Mouse (Mus musculus): Measurements from ENCODE around the gene St6galnac4. TPM values are rescaled to one million over a fixed set of nuclear protein-coding genes. Genes with fewer than 3 reads are reported as not detected.

St6galnac4 gene
- total RNA-seq (2014; rRNA removed): 0.74 and 1.2 TPM in 2 replicates
- polyA plus RNA-seq (2012; rRNA removed): 2.2 and 2.5 TPM in 2 replicates

DNA sequence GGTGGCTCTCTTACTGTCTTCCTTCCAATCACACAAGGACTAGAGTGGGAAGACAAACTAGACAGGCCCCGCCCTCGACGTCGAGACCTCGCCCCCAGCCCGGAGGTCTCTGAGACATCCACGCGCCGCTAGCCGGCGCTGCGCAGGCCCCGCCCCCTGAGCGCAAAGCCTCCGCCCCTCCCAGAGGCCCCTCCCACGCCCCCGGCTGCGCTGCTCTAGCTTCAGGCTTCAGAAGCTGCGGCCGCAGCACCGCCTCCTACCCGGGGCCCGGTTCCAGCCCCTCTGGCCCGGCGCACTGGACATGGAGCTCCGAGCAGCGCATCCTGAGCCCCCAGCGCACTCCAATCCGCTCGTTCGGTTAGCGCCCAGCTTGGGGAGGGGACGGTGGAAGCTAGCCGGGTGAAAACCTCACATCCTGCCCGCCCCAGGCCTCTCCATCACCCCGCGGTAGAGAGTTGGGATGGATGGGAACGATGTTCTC, at the start of gene St6galnac4:
TSS of gene St6galnac4 (plus strand) at position 225 of the 481 bp plus-strand sequence.
- peaks cover 13% of the 10 kb centered on the region for H3K4me1 ChIP-seq (ENCODE audit: control insufficient read depth, insufficient read depth, low read length)

GRCm38 (mm10) chr2:32537360-32537905, 49.5 kb upstream of the St6galnac4 start:
- Histone ChIP-seq H3K27me3 (ENCODE audit: control insufficient read depth, insufficient read depth, low read length) (no peaks in the 10 kb centered on the region), H3K4me3 (ENCODE audit: insufficient read depth, low read depth, low read length) (peak overlapping the region; percentile 87), H3K4me1 (ENCODE audit: control insufficient read depth, insufficient read depth, low read length) (peaks cover 20% of the 10 kb centered on the region), H3K36me3 (ENCODE audit: control insufficient read depth, insufficient read depth, low read length) (no peaks in the 10 kb centered on the region), H3K79me2 (ENCODE audit: control insufficient read depth, insufficient read depth, low read length) (peaks cover 43% of the 10 kb centered on the region), H3K9ac (ENCODE audit: low read depth, low read length) (peak overlapping the region; percentile 96), H3K27ac (replicated peaks; ENCODE audit: insufficient read depth, low read depth, low read length) (peak overlapping the region; percentile 94)
- 0 out of 2 replicates have a peak, but pooled peaks have one; percentile 1 for TF ChIP-seq CTCF (IDR thresholded peaks at IDR 0.05; ENCODE audit: low read depth, low read length)
- no peak for TF ChIP-seq POLR2A (IDR thresholded peaks at IDR 0.05; ENCODE audit: extremely low read depth, insufficient read depth, low read length)
- 9% methylated on average over 9 of the region's 9 CpGs for WGBS
- peak; percentile 84 for DNase-seq (ENCODE audit: extremely low read depth, low read depth, low spot score)

More for the DNA sequence above, at the start of gene St6galnac4:
- no peaks in the 10 kb centered on the region for H3K36me3 ChIP-seq (ENCODE audit: control insufficient read depth, insufficient read depth, low read length)
- peak within 1 kb of the TSS; percentile 72 for H3K4me3 ChIP-seq (ENCODE audit: insufficient read depth, low read depth, low read length)
- H3K27ac ChIP-seq (replicated peaks; ENCODE audit: insufficient read depth, low read depth, low read length): no peak within 1 kb of the TSS
- no peaks in the 10 kb centered on the region for H3K79me2 ChIP-seq (ENCODE audit: control insufficient read depth, insufficient read depth, low read length)
- H3K9ac ChIP-seq (ENCODE audit: low read depth, low read length): peak within 1 kb of the TSS; percentile 70
- no peaks in the 10 kb centered on the region for H3K27me3 ChIP-seq (ENCODE audit: control insufficient read depth, insufficient read depth, low read length)
- DNase-seq (ENCODE audit: extremely low read depth, low read depth, low spot score): peak; percentile 53
- WGBS: 4% methylated on average over 38 of the region's 38 CpGs
- TF ChIP-seq CTCF (IDR thresholded peaks at IDR 0.05; ENCODE audit: low read depth, low read length) (peak; percentile 41; the same call in 1 of the 2 replicates), POLR2A (IDR thresholded peaks at IDR 0.05; ENCODE audit: extremely low read depth, insufficient read depth, low read length) (peak; percentile 40; the same call in 1 of the 2 replicates)

GRCm38 (mm10) chr2:32537941-32538340, 49.0 kb upstream of the St6galnac4 start:
- Histone ChIP-seq H3K79me2 (ENCODE audit: control insufficient read depth, insufficient read depth, low read length) (peaks cover 47% of the 10 kb centered on the region), H3K27ac (replicated peaks; ENCODE audit: insufficient read depth, low read depth, low read length) (no peak overlapping the region), H3K4me1 (ENCODE audit: control insufficient read depth, insufficient read depth, low read length) (peaks cover 20% of the 10 kb centered on the region), H3K36me3 (ENCODE audit: control insufficient read depth, insufficient read depth, low read length) (no peaks in the 10 kb centered on the region), H3K9ac (ENCODE audit: low read depth, low read length) (peak overlapping the region; percentile 96; the same call in 1 of the 2 replicates), H3K27me3 (ENCODE audit: control insufficient read depth, insufficient read depth, low read length) (no peaks in the 10 kb centered on the region), H3K4me3 (ENCODE audit: insufficient read depth, low read depth, low read length) (no peak overlapping the region)
- peak; percentile 54 for DNase-seq (ENCODE audit: extremely low read depth, low read depth, low spot score)
- 52% methylated on average over 5 of the region's 5 CpGs for WGBS
- TF ChIP-seq POLR2A (IDR thresholded peaks at IDR 0.05; ENCODE audit: extremely low read depth, insufficient read depth, low read length) (no peak), CTCF (IDR thresholded peaks at IDR 0.05; ENCODE audit: low read depth, low read length) (no peak)

DNA sequence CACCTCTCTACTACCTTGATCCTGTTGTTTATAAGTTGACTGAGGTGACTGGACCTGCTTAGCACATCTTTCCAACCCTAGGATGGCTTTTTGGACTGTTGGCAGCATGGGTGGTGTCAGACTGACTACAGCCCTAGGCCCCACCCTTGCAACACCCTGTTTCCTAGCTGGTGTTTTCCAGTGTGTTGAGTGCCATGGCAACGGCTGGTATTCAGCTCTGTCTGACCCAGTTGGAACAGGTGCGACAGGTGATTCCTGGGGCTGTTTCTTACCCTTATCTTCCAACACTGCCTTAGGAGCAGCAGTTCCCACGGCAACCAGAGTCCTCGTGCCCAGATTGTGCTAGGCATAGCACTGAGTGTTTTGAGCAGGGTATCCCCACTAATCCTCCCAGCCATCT, 48.4 kb upstream of the St6galnac4 start:
- Histone ChIP-seq H3K4me1 (ENCODE audit: control insufficient read depth, insufficient read depth, low read length) (peaks cover 20% of the 10 kb centered on the region), H3K27ac (replicated peaks; ENCODE audit: insufficient read depth, low read depth, low read length) (no peak overlapping the region), H3K79me2 (ENCODE audit: control insufficient read depth, insufficient read depth, low read length) (peaks cover 52% of the 10 kb centered on the region), H3K4me3 (ENCODE audit: insufficient read depth, low read depth, low read length) (no peak overlapping the region), H3K36me3 (ENCODE audit: control insufficient read depth, insufficient read depth, low read length) (no peaks in the 10 kb centered on the region), H3K9ac (ENCODE audit: low read depth, low read length) (no peak overlapping the region), H3K27me3 (ENCODE audit: control insufficient read depth, insufficient read depth, low read length) (no peaks in the 10 kb centered on the region)
- DNase-seq (ENCODE audit: extremely low read depth, low read depth, low spot score): peak; percentile 65
- 28% methylated on average over 4 of the region's 4 CpGs for WGBS
- TF ChIP-seq CTCF (IDR thresholded peaks at IDR 0.05; ENCODE audit: low read depth, low read length): no peak
- no peak for TF ChIP-seq POLR2A (IDR thresholded peaks at IDR 0.05; ENCODE audit: extremely low read depth, insufficient read depth, low read length)

- DNase-seq (ENCODE audit: extremely low read depth, low read depth, low spot score): peak; percentile 34
- no peaks in the 10 kb centered on the region for H3K36me3 ChIP-seq (ENCODE audit: control insufficient read depth, insufficient read depth, low read length)
- H3K27ac ChIP-seq (replicated peaks; ENCODE audit: insufficient read depth, low read depth, low read length): no peak overlapping the region
- WGBS: 55% methylated on average over 14 of the region's 14 CpGs
- no peak overlapping the region for H3K9ac ChIP-seq (ENCODE audit: low read depth, low read length)
- peaks cover 59% of the 10 kb centered on the region for H3K79me2 ChIP-seq (ENCODE audit: control insufficient read depth, insufficient read depth, low read length)
- no peaks in the 10 kb centered on the region for H3K27me3 ChIP-seq (ENCODE audit: control insufficient read depth, insufficient read depth, low read length)
- H3K4me3 ChIP-seq (ENCODE audit: insufficient read depth, low read depth, low read length): no peak overlapping the region
- H3K4me1 ChIP-seq (ENCODE audit: control insufficient read depth, insufficient read depth, low read length): peaks cover 20% of the 10 kb centered on the region
- TF ChIP-seq CTCF (IDR thresholded peaks at IDR 0.05; ENCODE audit: low read depth, low read length) (no peak), POLR2A (IDR thresholded peaks at IDR 0.05; ENCODE audit: extremely low read depth, insufficient read depth, low read length) (no peak)
Measured at GRCm38 (mm10) chr2:32539452-32539981, 47.4 kb upstream of the St6galnac4 start.
